Mouse (Mus musculus): ENCODE data around the gene Stk39. TPM values are rescaled to one million over a fixed set of nuclear protein-coding genes. Genes with fewer than 3 reads are reported as not detected.

The Stk39 gene
- total RNA-seq, 2 experiments from 2014 or later, result 47.8 to 54.7 TPM

GRCm38 (mm10) chr2:68385654-68386312 is 86.3 kb downstream of the Stk39 start:
- no peak for DNase-seq (ENCODE audit: low spot score in 2 of 2)

GRCm38 (mm10) chr2:68383964-68384363 is 88.1 kb downstream of the Stk39 start:
- DNase-seq (ENCODE audit: low spot score in 2 of 2), result no peak

DNA sequence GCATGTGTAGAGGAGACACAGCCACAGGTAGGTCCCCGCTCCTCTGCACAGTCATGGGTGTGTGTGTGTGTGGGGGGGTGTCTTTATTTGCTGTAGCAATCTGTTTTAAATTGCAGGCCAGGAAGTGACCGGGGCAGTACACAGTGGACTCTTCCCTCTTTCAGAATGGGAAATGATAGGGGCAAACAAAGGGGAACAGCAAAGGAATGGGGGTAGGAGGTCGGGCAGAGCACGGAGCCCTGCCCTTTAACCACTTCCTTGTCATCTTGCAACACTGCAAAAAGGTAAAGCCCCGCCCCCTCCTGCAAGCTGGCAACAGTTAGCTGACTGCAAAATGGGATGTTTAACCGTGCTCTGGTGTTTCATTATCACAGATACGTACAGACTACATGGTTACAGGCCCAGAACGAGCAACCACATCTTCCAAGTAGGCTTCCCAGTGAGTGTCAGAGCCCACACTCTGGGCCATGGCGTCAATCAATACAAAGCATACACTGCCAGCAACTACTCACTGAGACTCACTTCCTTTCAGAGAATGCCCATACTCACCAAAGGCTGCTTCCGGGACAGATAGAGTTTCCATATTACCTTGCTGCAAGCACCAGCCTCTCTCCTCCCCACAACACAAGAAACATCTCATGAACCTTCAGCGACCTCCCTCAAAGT is 89.5 kb downstream of the Stk39 start:
- DNase-seq (ENCODE audit: low spot score in 2 of 2), result no peak

- no peak for DNase-seq (ENCODE audit: low spot score in 2 of 2)
Measured at GRCm38 (mm10) chr2:68381881-68382280, 90.2 kb downstream of the Stk39 start.

GRCm38 (mm10) chr2:68381205-68381604 is 90.9 kb downstream of the Stk39 start:
- DNase-seq (ENCODE audit: low spot score in 2 of 2), result no peak

DNA sequence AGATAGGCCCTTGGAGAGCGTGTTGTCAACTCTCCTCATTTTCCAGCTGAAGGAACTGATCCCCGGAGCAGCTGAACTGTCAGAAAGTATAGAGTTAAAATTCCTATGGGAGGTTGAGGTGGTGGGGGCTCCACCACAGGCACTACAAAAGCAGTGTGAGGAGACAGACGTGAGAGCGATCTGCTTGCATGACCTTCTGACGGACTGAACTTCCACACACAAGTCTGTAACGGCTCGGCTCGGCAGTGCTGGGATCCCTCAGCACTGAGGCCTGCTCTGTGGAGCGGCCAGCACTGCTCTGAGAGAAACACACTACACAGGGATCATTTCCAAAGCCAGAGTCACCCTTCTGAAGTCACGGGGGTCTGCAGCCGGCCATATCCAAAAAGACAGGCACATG is 92.4 kb downstream of the Stk39 start:
- no peak for DNase-seq (ENCODE audit: low spot score in 2 of 2)

- DNase-seq (ENCODE audit: low spot score in 2 of 2), result no peak
Measured at GRCm38 (mm10) chr2:68378319-68378718, 93.7 kb downstream of the Stk39 start.

- no peak for DNase-seq (ENCODE audit: low spot score in 2 of 2)
Measured at GRCm38 (mm10) chr2:68377251-68377681, 94.8 kb downstream of the Stk39 start.

DNA sequence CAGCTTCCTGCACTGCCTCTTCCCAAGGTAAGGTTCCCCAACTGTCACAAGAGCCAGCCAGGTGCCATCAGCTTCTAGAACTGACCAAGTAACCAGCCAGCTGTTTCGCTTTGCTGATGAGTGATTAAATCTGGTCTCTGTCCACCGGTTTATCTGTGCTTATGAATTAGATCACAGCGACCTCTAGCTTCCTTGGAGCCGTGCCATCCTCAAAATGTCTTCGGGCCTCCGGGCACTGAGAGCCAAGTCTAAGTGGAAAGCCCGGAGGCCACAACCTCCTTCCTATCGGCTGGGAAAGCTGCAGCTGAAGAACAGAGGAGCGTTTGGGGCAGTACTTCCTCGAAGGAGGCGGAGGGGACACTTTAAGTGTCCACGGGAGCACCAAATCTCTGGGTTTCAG is 95.4 kb downstream of the Stk39 start:
- no peak for DNase-seq (ENCODE audit: low spot score in 2 of 2)

GRCm38 (mm10) chr2:68374202-68374601 is 97.9 kb downstream of the Stk39 start:
- DNase-seq (ENCODE audit: low spot score in 2 of 2), result no peak

DNA sequence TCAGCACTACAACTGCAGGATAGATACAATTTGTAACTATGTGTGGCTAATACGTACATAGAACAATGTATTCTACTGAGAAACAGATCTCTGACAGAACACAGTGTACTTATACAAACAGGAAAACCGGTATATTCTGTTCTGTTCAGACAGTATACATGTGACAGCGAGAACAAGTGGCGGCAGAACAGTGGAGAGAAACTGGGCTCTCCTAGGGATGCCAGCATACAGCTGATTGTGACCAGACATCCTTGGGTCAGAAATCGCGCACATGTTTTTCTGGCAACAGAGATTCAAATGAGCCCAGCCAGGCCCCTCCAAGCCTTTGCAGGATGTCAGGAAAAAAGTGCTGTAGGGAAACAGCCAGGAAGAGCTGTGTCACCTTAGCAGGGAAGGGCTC is 100.2 kb downstream of the Stk39 start:
- DNase-seq (ENCODE audit: low spot score in 2 of 2), result no peak

GRCm38 (mm10) chr2:68370326-68370725 is 101.7 kb downstream of the Stk39 start:
- no peak for DNase-seq (ENCODE audit: low spot score in 2 of 2)

DNA sequence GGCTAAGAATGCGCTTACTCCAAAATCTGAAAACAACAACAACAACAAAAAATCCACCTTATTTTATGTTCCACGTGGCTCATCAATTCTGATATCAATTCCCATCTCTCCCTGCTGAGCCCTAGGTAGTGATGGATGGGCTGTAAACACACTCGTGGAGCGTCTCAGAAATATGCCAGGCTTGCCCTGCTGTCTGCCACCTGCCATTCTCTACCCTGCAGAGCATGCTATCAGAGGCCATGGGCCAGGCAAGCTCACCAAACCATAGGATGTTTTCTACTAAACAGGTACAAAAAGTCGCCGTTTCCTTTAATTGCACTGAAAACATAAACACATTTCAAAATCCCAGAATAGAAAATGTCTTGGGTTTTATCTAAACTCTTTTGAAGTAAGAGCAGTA is 103.0 kb downstream of the Stk39 start:
- DNase-seq (ENCODE audit: low spot score in 2 of 2), result no peak

DNA sequence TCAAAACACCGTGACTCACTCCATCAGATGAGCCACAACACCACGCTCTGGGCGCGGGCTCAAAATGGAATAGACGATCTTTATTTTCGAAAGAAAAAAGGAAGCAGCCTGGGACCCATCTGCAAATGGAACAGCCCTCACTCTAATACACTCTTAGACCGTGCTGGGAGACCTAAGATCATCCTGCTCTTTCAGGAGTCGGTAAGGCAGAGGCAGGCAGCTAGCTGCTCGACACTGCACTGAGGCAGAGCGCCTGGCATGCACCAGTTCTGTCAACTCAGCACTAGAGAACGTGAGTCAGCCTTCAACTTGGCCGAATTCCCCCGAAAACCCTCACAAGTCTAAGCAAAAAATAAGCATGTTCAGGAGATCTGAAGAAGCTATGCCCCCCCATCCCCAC is 104.1 kb downstream of the Stk39 start:
- peak in 1 of 2 experiments; percentile 28 for DNase-seq (ENCODE audit: low spot score in 2 of 2)

GRCm38 (mm10) chr2:68366897-68367193 is 105.2 kb downstream of the Stk39 start:
- no peak for DNase-seq (ENCODE audit: low spot score in 2 of 2)

GRCm38 (mm10) chr2:68366091-68366896 is 105.8 kb downstream of the Stk39 start:
- no peak for DNase-seq (ENCODE audit: low spot score in 2 of 2)

DNA sequence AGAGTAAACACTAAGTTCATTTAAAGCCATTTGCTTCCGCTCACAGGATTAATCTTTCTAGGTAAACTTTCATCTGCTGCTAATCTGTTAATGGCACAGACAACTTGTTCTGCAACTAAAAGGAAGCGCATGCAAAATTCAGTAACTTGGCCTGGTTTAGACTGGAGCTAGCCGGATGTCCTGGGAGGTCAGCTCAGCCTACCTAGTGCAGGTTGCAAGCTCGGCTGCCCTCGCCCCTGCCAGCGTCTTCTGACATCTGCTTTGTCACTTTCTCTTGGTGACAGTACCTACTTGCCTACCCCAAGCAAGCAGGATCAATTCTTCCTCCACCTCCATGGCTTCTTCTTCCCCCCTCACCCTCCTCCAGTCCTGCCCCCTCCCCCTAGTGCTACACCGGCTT is 106.6 kb downstream of the Stk39 start:
- DNase-seq (ENCODE audit: low spot score in 2 of 2), result no peak

GRCm38 (mm10) chr2:68364181-68364900 is 107.7 kb downstream of the Stk39 start:
- DNase-seq (ENCODE audit: low spot score in 2 of 2), result peak; percentile 52 to 59

DNA sequence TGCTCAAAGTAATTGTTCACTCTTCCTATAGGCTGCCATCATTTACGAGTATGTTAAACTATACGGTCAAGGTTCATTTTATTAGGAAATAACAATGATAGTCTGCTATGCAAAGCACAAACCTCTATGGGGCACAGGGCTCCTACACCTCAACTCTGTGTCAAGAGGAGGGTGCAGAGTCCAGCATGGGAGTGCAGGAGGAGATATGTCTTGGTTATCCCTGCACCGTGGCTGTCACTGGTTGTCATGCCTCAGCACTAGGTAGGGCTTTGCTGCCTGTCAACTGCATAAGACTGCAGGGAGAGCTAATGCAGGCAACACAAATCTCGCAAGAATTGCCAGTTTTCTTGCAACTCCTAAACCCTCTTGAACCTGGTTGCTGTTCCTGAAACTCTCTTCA is 108.9 kb downstream of the Stk39 start:
- DNase-seq (ENCODE audit: low spot score in 2 of 2), result no peak

DNA sequence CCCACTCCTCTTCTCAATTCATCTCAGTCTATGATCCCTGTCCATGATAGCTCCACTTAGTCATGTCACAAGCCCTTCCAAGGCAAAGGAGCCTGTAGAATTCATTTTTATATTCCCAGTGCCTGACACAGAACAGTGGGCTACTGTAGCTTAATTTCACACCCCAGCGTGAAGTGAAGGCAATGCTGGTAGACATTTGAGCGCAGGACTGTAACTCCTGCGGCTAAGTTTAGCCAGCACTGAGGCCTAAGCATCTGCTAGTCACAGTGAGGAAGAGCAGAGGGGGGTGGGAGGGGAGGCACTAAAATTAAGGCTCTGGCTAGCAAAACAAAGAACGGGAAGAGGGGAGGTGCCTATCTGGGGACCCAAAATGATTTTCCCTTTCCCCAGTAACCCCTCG is 110.4 kb downstream of the Stk39 start:
- DNase-seq (ENCODE audit: low spot score in 2 of 2), result no peak

DNA sequence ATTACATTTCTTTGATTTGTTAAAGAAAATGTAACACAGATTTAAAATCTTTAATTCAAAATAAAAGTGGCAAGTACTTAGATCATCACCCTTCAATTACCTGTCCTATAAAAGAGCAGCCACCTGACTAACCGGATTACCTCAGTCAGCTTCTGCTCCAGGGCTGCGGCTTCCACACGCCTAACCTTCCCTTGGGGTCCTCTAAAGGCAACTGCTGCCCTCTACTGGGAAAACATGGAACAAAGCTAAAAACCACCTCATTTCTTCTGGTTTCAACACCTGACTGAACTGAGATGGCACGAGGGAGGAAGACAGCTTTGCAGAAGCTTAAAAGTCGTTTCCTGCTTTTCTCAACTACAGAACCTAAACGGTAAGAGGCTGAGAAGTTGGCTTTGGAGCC is 121.4 kb downstream of the Stk39 start:
- DNase-seq (ENCODE audit: low spot score in 2 of 2), result peak; percentile 75 to 81

All from layer of hippocampus, postnatal 10 days (tissue).